Mouse (Mus musculus) liver, postnatal 0 days (tissue): ENCODE data around the gene Sh2b3. TPM values are rescaled to one million over a fixed set of nuclear protein-coding genes. Genes with fewer than 3 reads are reported as not detected.
A peak's percentile ranks its signal among the peaks of the same experiment; 100 is the strongest.

Experiments used
- ATAC-seq: fragments of 200-750 bp; cut with Nextera tagmentation; 2 replicates; pipeline ENCODE4 v1.8.0; 2017; ENCODE audit warnings: mild to moderate bottlenecking, moderate library complexity
- DNase-seq: peaks from one replicate; pipeline ENCODE4 v3.0.0-alpha.2; 2016
- H3K27ac ChIP-seq: fragments of 300-500 bp; sonication (generic); 2 replicates; pipeline ENCODE4 v1.5.1; 2014; ENCODE audit warnings: antibody characterized with exemption, moderate library complexity, mild to moderate bottlenecking, low read depth
- H3K27me3 ChIP-seq: fragments of 300-500 bp; sonication (generic); 2 replicates; pipeline ENCODE4 v1.6.1; 2014; ENCODE audit warnings: low read length, control low read depth, mixed read lengths; ENCODE audit not compliant: insufficient read depth
- H3K36me3 ChIP-seq: fragments of 300-500 bp; sonication (generic); replicated peaks from 2 replicates; pipeline ENCODE4 v1.6.1; 2014; ENCODE audit warnings: mild to moderate bottlenecking, control low read depth, low read length, moderate library complexity, mixed read lengths; ENCODE audit not compliant: insufficient read depth
- H3K4me1 ChIP-seq: fragments of 300-500 bp; sonication (generic); 2 replicates; pipeline ENCODE4 v1.6.1; 2014; ENCODE audit warnings: antibody characterized with exemption, mild to moderate bottlenecking, control low read depth; ENCODE audit not compliant: insufficient read depth
- H3K4me2 ChIP-seq: fragments of 300-500 bp; sonication (generic); 2 replicates; pipeline ENCODE4 v1.6.1; 2014; ENCODE audit warnings: low read depth, mild to moderate bottlenecking, low read length, moderate library complexity, mixed read lengths
- H3K4me3 ChIP-seq: fragments of 300-500 bp; sonication (generic); 2 replicates; pipeline ENCODE4 v1.5.1; 2014; ENCODE audit warnings: low read depth, low read length
- H3K9ac ChIP-seq: fragments of 300-500 bp; sonication (generic); replicated peaks from 2 replicates; pipeline ENCODE4 v1.6.1; 2014; ENCODE audit warnings: mild to moderate bottlenecking, moderate library complexity
- H3K9me3 ChIP-seq: fragments of 300-500 bp; sonication (generic); 2 replicates; pipeline ENCODE4 v1.6.1; 2016; ENCODE audit warnings: mild to moderate bottlenecking, control low read depth, low read length, mixed read lengths
- CTCF ChIP-seq: sonication (generic); IDR thresholded peaks from 2 replicates; pipeline ENCODE4 v1.5.1; 2016; ENCODE audit warnings: antibody characterized with exemption, low read depth
- EP300 ChIP-seq: IDR thresholded peaks from 2 replicates; pipeline ENCODE4 v1.6.1; 2016; ENCODE audit warnings: antibody characterized with exemption, low read depth, mild to moderate bottlenecking
- WGBS: fragments of 180-500 bp; shearing (Covaris S2); extraction: QIAGEN DNeasy Blood & Tissue Kit; methylation state at CpG from one replicate; pipeline ENCODE4 v1.1.7; 2014; ENCODE audit not compliant: insufficient replicate concordance; 5-methylcytosine and 5-hydroxymethylcytosine counted together
- polyA plus RNA-seq: library from polyadenylated mRNA; unstranded; fragments of >200 nt; fragmentation: Nextera tagmentation; extraction: Ambion mirVana; gene quantifications from 2 replicates; pipeline ENCODE4 v1.2.1, GENCODE M21; 2015

Sh2b3 gene
- polyA plus RNA-seq, 1 experiment from 2014 or later: 9.0 TPM

GRCm38 (mm10) chr5:121815867-121816380, 21.5 kb downstream of the Sh2b3 start:
- Histone ChIP-seq H3K4me1 (peaks cover 4% of the 10 kb centered on the region), H3K36me3 (peaks cover 83% of the 10 kb centered on the region), H3K27me3 (no peaks in the 10 kb centered on the region), H3K4me2 (no peak overlapping the region), H3K9ac (no peak overlapping the region), H3K9me3 (no peaks in the 10 kb centered on the region), H3K4me3 (no peak overlapping the region), H3K27ac (no peak overlapping the region)
- TF ChIP-seq EP300: no peak
- ATAC-seq (no peak), DNase-seq (no peak)
- 81% methylated on average over 8 of the region's 8 CpGs for WGBS

DNA sequence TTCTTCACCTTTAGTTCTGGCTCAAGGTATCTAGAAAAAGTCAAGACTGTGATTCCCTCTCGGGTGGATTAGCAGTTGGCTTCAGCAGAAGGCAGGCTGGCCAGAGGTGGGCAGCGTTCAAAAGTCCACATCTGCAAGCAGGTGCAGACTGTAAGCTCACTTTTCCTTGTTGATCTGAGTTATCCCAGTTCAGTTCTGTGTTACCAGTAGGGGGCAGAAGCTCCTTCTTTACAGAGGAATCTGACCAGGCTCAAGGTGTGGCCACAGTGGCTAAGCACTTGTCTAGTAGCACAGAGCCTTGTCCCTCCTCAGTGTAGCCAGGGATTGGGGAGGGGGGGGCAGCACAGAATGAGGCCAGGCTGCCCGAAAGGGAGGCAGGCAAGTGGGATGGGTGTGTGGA, 22.4 kb downstream of the Sh2b3 start:
- WGBS: 49% methylated on average over 3 of the region's 3 CpGs
- peak; percentile 24; the same call in 1 of the 2 replicates for ATAC-seq
- DNase-seq: no peak
- no peak overlapping the region for H3K9ac ChIP-seq
- H3K9me3 ChIP-seq: no peaks in the 10 kb centered on the region
- no peak for TF ChIP-seq EP300
- peak; percentile 78 for TF ChIP-seq CTCF
- no peak overlapping the region for H3K4me2 ChIP-seq
- H3K27ac ChIP-seq: no peak overlapping the region
- H3K27me3 ChIP-seq: no peaks in the 10 kb centered on the region
- H3K4me1 ChIP-seq: peaks cover 4% of the 10 kb centered on the region
- no peak overlapping the region for H3K4me3 ChIP-seq
- peaks cover 87% of the 10 kb centered on the region for H3K36me3 ChIP-seq

GRCm38 (mm10) chr5:121813744-121814143, 23.7 kb downstream of the Sh2b3 start:
- no peak for ATAC-seq
- Histone ChIP-seq H3K4me2 (no peak overlapping the region), H3K36me3 (peaks cover 81% of the 10 kb centered on the region), H3K4me3 (no peak overlapping the region), H3K4me1 (peaks cover 4% of the 10 kb centered on the region), H3K27me3 (no peaks in the 10 kb centered on the region), H3K9ac (no peak overlapping the region), H3K27ac (no peak overlapping the region), H3K9me3 (no peaks in the 10 kb centered on the region)
- no peak for TF ChIP-seq EP300
- TF ChIP-seq CTCF: no peak
- WGBS: 90% methylated on average over 10 of the region's 10 CpGs
- DNase-seq: no peak

- H3K36me3 ChIP-seq: peaks cover 71% of the 10 kb centered on the region
- no peak overlapping the region for H3K9ac ChIP-seq
- 61% methylated on average over 7 of the region's 7 CpGs for WGBS
- H3K9me3 ChIP-seq: no peaks in the 10 kb centered on the region
- H3K27ac ChIP-seq: 0 out of 2 replicates have a peak overlapping the region, but pooled peaks have one; percentile 11
- no peak overlapping the region for H3K4me3 ChIP-seq
- no peaks in the 10 kb centered on the region for H3K27me3 ChIP-seq
- H3K4me1 ChIP-seq: peaks cover 4% of the 10 kb centered on the region
- ATAC-seq: no peak
- no peak for TF ChIP-seq CTCF
- no peak for TF ChIP-seq EP300
- no peak for DNase-seq
- no peak overlapping the region for H3K4me2 ChIP-seq
These were observed 24.8 kb downstream of the Sh2b3 start for GRCm38 (mm10) chr5:121812526-121813243.

DNA sequence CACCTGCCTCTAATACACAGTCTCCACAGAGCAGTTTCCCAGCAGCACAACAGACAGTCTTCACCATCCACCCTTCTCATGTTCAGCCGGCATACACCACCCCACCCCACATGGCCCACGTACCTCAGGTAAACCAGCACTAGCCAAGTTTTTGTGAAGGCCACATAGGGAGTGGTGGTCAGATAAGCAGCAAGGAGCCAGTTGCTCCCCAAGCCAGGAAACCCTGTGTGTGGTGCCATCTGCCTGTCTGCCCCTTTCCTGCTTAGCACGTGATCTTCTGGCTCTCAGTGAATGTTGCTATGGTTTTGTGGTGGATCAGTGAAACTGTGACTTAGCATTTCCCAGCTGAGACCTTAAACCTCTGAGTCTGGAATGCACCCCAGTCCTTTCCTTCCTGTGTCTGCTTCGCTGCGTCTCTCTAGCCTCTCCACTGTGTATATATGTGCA, 25.9 kb downstream of the Sh2b3 start:
- TF ChIP-seq CTCF (no peak), EP300 (no peak)
- Histone ChIP-seq H3K4me1 (peaks cover 4% of the 10 kb centered on the region), H3K4me3 (no peak overlapping the region), H3K9me3 (no peaks in the 10 kb centered on the region), H3K36me3 (peaks cover 60% of the 10 kb centered on the region), H3K27ac (no peak overlapping the region), H3K27me3 (no peaks in the 10 kb centered on the region), H3K9ac (no peak overlapping the region), H3K4me2 (no peak overlapping the region)
- ATAC-seq (no peak; the same call in 1 of the 2 replicates), DNase-seq (no peak)
- 43% methylated on average over 5 of the region's 5 CpGs for WGBS

- no peaks in the 10 kb centered on the region for H3K9me3 ChIP-seq
- no peak for DNase-seq
- no peak for TF ChIP-seq CTCF
- TF ChIP-seq EP300: no peak
These were observed 26.9 kb downstream of the Sh2b3 start for GRCm38 (mm10) chr5:121810331-121811151.

More at GRCm38 (mm10) chr5:121810331-121811151, 26.9 kb downstream of the Sh2b3 start:
- Histone ChIP-seq H3K4me2 (no peak overlapping the region), H3K27ac (no peak overlapping the region), H3K4me3 (no peak overlapping the region), H3K9ac (no peak overlapping the region), H3K4me1 (peaks cover 4% of the 10 kb centered on the region), H3K36me3 (peaks cover 57% of the 10 kb centered on the region), H3K27me3 (no peaks in the 10 kb centered on the region)
- no peak for ATAC-seq
- 85% methylated on average over 17 of the region's 17 CpGs for WGBS
